Mouse (Mus musculus) splenic B cell, adult 2 months (primary cell): Measurements from ENCODE around the gene Tfg.

ENCODE experiments used
- DNase-seq: peaks from one replicate; pipeline ENCODE4 v3.0.0-alpha.2; 2011; ENCODE audit warnings: low read depth, low spot score
- H3K27me3 ChIP-seq: 2 replicates; pipeline ENCODE4 v1.6.1; 2012; ENCODE audit warnings: mild to moderate bottlenecking, low read length, moderate library complexity, mixed read lengths; ENCODE audit not compliant: control insufficient read depth, poor library complexity, insufficient read depth, severe bottlenecking
- H3K36me3 ChIP-seq: 2 replicates; pipeline ENCODE4 v1.6.1; 2012; ENCODE audit warnings: mild to moderate bottlenecking, low read length, moderate library complexity, mixed read lengths; ENCODE audit not compliant: control insufficient read depth, poor library complexity, insufficient read depth, severe bottlenecking

Gene Tfg

GRCm38 (mm10) chr16:56717224-56718200, at the start of gene Tfg:
Gene Tfg, minus strand, starts transcription at chr16:56717450.
- Histone ChIP-seq H3K36me3 (0 out of 2 replicates have a peak, but pooled peaks cover 2% of the 10 kb centered on the region), H3K27me3 (no peaks in the 10 kb centered on the region)
- DNase-seq, result peak; percentile 97

GRCm38 (mm10) chr16:56729060-56729459, 11.8 kb upstream of the Tfg start:
- Histone ChIP-seq H3K27me3 (no peaks in the 10 kb centered on the region), H3K36me3 (no peaks in the 10 kb centered on the region)
- DNase-seq, result no peak

DNA sequence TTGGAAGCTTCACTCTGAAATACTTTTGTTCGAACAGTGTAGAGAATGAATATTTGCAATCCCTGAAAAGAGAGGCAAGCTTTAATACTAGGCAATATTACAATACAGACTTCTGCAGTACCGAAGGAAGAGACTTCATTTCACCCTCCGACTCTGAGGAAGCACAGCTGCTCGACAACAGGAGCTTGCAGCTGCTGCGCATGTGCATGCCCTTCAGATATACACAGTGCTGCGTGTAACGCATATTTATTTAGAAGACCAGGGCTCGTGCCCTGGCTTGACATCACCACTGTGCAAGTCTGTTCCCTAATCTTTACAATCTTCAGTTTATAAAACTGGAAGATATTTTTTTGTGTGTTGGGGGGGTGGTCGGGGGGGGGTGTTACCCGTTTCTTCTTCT, 7.7 kb upstream of the Tfg start:
- Histone ChIP-seq H3K27me3 (no peaks in the 10 kb centered on the region), H3K36me3 (no peaks in the 10 kb centered on the region)
- DNase-seq, result no peak

DNA sequence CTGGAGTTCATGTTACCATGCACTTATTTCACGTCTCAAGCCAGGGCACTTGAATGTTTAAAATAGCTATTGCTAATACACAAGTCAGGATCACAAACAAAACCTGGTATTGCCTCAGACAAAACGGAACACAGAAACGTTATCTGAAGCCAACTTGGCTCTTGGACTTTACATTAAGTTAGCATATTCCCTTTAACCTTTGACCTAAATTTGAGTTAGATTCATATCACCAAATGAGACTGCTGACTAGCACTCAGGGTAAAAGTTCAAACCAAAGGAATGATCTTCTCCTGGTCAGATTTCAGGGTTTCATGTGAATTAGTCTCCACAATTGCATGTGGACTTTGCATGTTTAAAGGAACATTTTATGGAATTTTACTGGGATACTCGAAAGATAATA, 5.1 kb upstream of the Tfg start:
- Histone ChIP-seq H3K36me3 (no peaks in the 10 kb centered on the region), H3K27me3 (no peaks in the 10 kb centered on the region)
- DNase-seq, result no peak

GRCm38 (mm10) chr16:56719031-56719430, 1.8 kb upstream of the Tfg start:
- no peak for DNase-seq
- H3K36me3 ChIP-seq, result no peaks in the 10 kb centered on the region

DNA sequence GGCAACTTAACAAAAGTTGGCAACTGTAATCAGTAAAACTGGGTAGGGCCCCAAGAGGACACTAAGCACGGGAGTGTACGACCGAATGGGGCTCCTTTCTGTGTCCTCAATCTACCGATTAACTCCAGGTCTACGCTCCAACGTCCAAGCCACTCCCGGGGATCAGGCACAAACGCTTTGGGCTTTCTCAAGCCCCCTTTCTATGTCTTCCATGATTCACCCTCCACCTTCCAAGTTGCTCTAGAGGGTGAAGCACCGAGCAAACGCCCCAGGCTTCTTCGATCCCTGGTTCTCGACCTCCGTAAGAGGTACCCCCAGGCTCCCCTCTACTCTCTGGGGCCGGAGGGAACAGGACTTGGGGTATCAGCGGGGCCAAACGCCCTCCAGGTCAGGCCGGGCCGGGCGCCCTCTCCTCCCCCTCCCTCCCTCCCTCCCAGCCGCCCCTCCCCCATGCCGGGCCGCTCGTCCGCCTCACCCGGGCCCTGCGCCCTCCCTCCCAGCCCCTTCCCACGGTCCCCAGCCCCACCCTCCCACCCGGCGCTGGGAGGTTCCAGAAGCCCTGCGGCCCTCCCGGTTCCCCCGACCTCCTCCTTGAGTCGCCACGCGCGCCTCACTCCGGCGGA, 582 bp downstream of the Tfg start:
- 0 out of 2 replicates have a peak, but pooled peaks cover 2% of the 10 kb centered on the region for H3K36me3 ChIP-seq
- DNase-seq, result no peak

More at GRCm38 (mm10) chr16:56719031-56719430, 1.8 kb upstream of the Tfg start:
- H3K27me3 ChIP-seq, result no peaks in the 10 kb centered on the region

DNA sequence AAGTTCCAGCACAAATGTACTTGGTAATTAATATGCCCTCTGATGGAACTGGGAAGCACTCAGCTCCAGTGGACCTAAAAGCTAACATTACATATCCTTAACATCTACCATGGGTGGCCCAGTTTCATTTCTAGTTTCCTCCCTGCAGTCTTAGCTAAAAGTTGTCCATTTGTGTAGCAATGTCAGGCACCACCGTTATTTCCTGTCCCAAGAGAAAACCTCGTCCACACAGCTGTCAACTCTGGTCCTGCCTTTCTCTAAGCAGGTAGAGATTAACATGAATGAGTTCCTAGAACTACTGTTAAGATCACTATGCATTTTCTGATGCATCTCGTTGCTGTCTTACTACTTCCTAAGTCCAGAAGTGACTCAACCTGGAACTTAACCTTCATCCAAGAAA, 1.6 kb downstream of the Tfg start:
- Histone ChIP-seq H3K27me3 (no peaks in the 10 kb centered on the region), H3K36me3 (0 out of 2 replicates have a peak, but pooled peaks cover 2% of the 10 kb centered on the region)
- DNase-seq, result peak; percentile 43

More for the DNA sequence above, 582 bp downstream of the Tfg start:
- H3K27me3 ChIP-seq, result no peaks in the 10 kb centered on the region

DNA sequence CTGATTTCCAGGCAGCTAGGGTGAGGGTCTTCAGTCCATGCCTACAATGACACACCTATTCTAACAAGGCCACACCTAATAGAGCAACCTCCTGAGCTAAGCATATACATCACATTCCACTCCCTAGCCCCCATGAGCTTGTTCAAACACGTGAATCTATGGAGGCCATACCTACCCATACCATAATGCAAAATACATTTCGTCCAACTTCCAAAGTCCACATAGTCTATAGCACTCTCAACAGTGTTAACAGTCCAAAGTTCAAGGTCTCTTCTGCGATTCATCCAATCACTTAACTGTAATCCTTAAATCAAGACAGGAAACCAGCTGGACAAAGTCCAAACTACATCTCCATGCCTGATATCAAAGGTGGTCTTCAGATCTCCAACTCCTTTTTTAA, 7.2 kb downstream of the Tfg start:
- Histone ChIP-seq H3K27me3 (no peaks in the 10 kb centered on the region), H3K36me3 (0 out of 2 replicates have a peak, but pooled peaks cover 2% of the 10 kb centered on the region)
- no peak for DNase-seq

DNA sequence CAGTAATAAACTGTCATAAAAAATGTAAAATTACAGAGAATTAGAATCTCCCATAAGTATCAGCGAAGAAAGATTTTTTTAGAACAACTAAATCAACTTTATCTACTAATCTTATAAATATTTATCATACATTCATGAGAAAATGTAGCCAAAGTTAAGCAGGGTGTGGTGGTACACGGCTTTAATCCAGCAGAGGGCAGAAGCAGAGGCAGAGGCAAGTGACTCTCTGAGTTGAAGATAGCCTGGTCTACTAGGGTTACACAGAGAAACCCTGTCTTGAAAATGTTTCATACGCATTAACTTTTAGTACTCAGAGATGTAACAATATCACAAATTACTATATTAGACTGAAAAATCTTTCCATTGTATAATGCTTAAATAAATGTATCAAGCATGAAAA, 11.5 kb downstream of the Tfg start:
- peak; percentile 6 for DNase-seq
- H3K36me3 ChIP-seq, result peaks cover 2% of the 10 kb centered on the region; the same call in 1 of the 2 replicates
- no peaks in the 10 kb centered on the region for H3K27me3 ChIP-seq

DNA sequence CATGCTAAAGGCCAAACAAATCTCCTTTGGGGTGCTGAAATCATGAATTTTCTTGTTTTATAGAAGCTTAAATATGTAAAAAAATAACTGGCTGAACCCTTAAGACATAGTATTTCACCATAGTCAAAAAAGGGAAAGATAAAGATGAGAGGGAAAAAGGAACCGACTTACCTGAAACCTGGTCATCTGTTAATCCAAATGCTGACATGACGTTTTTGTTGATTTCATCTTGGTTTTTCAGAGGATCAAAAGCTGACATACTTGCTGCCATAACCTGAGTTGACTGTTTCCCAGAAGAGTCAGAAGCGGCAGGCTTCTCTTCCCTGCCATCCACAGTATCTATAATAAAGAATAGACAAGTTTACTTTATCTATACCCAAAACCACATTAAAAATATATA, 16.4 kb downstream of the Tfg start:
- H3K36me3 ChIP-seq, result peaks cover 2% of the 10 kb centered on the region; the same call in 1 of the 2 replicates
- no peaks in the 10 kb centered on the region for H3K27me3 ChIP-seq

DNA sequence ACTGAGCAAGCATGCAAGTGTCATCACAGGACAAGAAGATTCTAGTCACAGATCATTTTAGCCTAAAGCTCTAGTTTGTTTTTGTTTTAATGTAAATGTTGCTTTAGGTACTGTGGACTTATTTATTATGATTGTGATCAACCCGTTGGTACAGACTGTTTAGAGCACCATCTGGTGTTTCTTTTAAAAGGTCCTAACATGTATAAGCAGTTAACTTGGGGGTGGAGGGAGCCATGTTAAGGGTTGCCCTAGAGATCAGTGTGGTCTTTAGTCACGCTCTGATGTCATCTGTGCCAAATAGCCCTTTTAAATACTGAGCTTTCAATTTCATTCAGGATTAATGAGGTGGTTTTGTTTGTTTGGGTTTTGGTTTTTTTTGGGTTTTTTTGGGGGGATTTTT, 20.8 kb downstream of the Tfg start:
- Histone ChIP-seq H3K36me3 (0 out of 2 replicates have a peak, but pooled peaks cover 2% of the 10 kb centered on the region), H3K27me3 (no peaks in the 10 kb centered on the region)
- no peak for DNase-seq

More for the DNA sequence above, 16.4 kb downstream of the Tfg start:
- no peak for DNase-seq

DNA sequence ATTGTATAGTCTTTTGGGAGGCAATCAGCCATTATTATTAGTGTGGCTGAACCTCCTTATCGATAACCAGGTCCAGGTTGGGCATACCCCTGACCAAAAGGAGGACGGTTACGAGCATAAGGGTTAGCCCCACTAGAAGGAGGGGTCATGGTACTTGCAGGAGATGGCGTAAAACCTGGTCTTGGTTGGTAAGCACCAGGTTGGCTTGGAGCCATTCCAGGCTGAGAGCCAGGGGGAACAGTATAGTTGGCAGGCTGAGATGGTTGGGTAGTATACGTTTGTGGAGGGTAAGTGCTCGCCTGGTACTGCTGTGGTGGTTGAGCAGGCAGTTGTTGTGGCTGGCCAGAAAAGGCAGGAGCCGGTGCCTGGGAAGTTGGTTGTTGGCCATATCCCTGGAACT, 26.5 kb downstream of the Tfg start:
- Histone ChIP-seq H3K27me3 (no peaks in the 10 kb centered on the region), H3K36me3 (peaks cover 4% of the 10 kb centered on the region; the same call in 1 of the 2 replicates)
- DNase-seq, result no peak

DNA sequence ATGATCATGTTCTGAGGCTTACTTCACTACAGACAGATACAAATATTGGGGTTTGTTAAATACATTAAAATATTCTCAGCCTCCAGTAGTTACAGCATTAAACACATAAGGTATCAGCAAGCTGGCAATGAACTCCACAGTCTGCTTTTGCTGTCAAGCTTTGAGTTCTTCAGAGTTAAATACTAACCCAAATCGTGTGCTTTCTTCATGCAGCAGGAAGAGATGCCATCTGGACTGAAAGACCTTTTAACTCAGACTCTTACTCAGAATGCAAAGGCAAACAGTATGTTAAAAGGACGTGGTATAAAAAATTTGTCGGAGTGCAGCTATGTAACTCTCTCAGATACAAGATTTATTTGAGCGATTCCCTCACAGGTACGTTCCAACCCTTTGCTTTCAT, 30.5 kb downstream of the Tfg start:
- no peaks in the 10 kb centered on the region for H3K27me3 ChIP-seq
- DNase-seq, result no peak
- H3K36me3 ChIP-seq, result peaks cover 4% of the 10 kb centered on the region; the same call in 1 of the 2 replicates

DNA sequence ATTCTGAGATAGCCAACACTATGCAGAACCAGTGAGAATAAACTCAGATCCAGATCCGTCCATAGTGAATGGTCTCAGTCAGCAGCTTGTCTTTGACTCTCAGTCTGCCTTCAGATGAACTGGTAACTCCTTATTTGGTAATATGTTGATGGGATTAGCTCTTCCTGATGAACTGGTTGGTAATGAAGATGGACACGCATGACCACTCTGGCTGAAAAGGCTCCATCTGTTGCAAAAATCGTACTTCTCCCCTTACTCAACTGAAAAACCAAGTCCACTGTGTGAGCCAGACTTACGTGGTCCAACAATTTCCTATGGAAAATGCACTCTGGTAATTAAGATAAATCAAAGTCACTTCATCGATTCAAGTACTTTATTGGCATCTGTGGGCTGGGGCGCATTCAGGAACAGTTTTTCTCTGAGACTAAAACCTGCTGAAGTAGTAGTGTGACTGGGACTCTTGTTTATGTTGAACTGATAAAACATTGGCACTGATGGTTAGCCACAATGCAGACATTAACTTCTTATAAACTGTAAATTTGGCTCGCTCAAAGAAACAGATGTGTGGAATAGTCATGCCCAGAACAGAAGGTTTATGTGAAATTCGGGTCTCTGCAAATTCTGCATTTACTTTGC, 36.1 kb downstream of the Tfg start:
- no peak for DNase-seq
- no peaks in the 10 kb centered on the region for H3K27me3 ChIP-seq
- no peaks in the 10 kb centered on the region for H3K36me3 ChIP-seq
